Mouse (Mus musculus): Measurements from ENCODE around the gene Rab33b. TPM values are rescaled to one million over a fixed set of nuclear protein-coding genes. Genes with fewer than 3 reads are reported as not detected.

Gene Rab33b
- polyA plus RNA-seq, 1 experiment from 2014 or later, result 26.6 TPM

GRCm38 (mm10) chr3:51484370-51484769 lies 650 bp downstream of the Rab33b start:
- Histone ChIP-seq H3K4me2 (replicated peaks) (peak overlapping the region; percentile 75), H3K27ac (peak overlapping the region; percentile 88), H3K4me1 (replicated peaks; ENCODE audit: control insufficient read depth, insufficient read depth, low read length) (peaks cover 15% of the 10 kb centered on the region), H3K9ac (peak overlapping the region; percentile 78), H3K4me3 (replicated peaks; ENCODE audit: low read length) (peak overlapping the region; percentile 68), H3K27me3 (ENCODE audit: control insufficient read depth, insufficient read depth, low read length) (no peaks in the 10 kb centered on the region), H3K36me3 (replicated peaks; ENCODE audit: control insufficient read depth, insufficient read depth) (no peaks in the 10 kb centered on the region), H3K9me3 (ENCODE audit: control insufficient read depth, low read length) (no peaks in the 10 kb centered on the region)
- peak; percentile 47 for ATAC-seq (ENCODE audit: low FRiP score)
- DNase-seq (ENCODE audit: low spot score), result no peak
- WGBS, result under 1% methylated on average over 33 of the region's 33 CpGs

- no peaks in the 10 kb centered on the region for H3K27me3 ChIP-seq (ENCODE audit: control insufficient read depth, insufficient read depth, low read length)
- H3K4me3 ChIP-seq (replicated peaks; ENCODE audit: low read length), result peak overlapping the region; percentile 68
- H3K9ac ChIP-seq, result peak overlapping the region; percentile 78; the same call in 1 of the 2 replicates
- no peak for DNase-seq (ENCODE audit: low spot score)
- H3K36me3 ChIP-seq (replicated peaks; ENCODE audit: control insufficient read depth, insufficient read depth), result no peaks in the 10 kb centered on the region
- 85% methylated on average over 4 of the region's 4 CpGs for WGBS
- H3K27ac ChIP-seq, result no peak overlapping the region
- no peak for ATAC-seq (ENCODE audit: low FRiP score)
- no peaks in the 10 kb centered on the region for H3K9me3 ChIP-seq (ENCODE audit: control insufficient read depth, low read length)
- H3K4me1 ChIP-seq (replicated peaks; ENCODE audit: control insufficient read depth, insufficient read depth, low read length), result peaks cover 15% of the 10 kb centered on the region
- H3K4me2 ChIP-seq (replicated peaks), result peak overlapping the region; percentile 75
Measured at GRCm38 (mm10) chr3:51485347-51485746, 1.6 kb downstream of the Rab33b start.

GRCm38 (mm10) chr3:51486491-51487195 lies 2.9 kb downstream of the Rab33b start:
- DNase-seq (ENCODE audit: low spot score), result no peak

GRCm38 (mm10) chr3:51490088-51490753 lies 6.5 kb downstream of the Rab33b start:
- DNase-seq (ENCODE audit: low spot score), result no peak
- ATAC-seq (ENCODE audit: low FRiP score), result no peak
- peak overlapping the region; percentile 59; the same call in 1 of the 2 replicates for H3K27ac ChIP-seq

More at GRCm38 (mm10) chr3:51486491-51487195, 2.9 kb downstream of the Rab33b start:
- 80% methylated on average over 4 of the region's 4 CpGs for WGBS
- Histone ChIP-seq H3K36me3 (replicated peaks; ENCODE audit: control insufficient read depth, insufficient read depth) (no peaks in the 10 kb centered on the region), H3K9me3 (ENCODE audit: control insufficient read depth, low read length) (no peaks in the 10 kb centered on the region), H3K27me3 (ENCODE audit: control insufficient read depth, insufficient read depth, low read length) (no peaks in the 10 kb centered on the region), H3K27ac (no peak overlapping the region), H3K4me3 (replicated peaks; ENCODE audit: low read length) (no peak overlapping the region), H3K4me1 (replicated peaks; ENCODE audit: control insufficient read depth, insufficient read depth, low read length) (peaks cover 15% of the 10 kb centered on the region), H3K4me2 (replicated peaks) (no peak overlapping the region), H3K9ac (no peak overlapping the region)
- no peak for ATAC-seq (ENCODE audit: low FRiP score)

GRCm38 (mm10) chr3:51493272-51493838 lies 9.6 kb downstream of the Rab33b start:
- WGBS, result 93% methylated on average over 13 of the region's 13 CpGs
- no peak overlapping the region for H3K4me2 ChIP-seq (replicated peaks)
- ATAC-seq (ENCODE audit: low FRiP score) (no peak), DNase-seq (ENCODE audit: low spot score) (no peak)
- H3K4me3 ChIP-seq (replicated peaks; ENCODE audit: low read length), result no peak overlapping the region
- no peaks in the 10 kb centered on the region for H3K27me3 ChIP-seq (ENCODE audit: control insufficient read depth, insufficient read depth, low read length)
- no peak overlapping the region for H3K27ac ChIP-seq
- H3K9ac ChIP-seq, result no peak overlapping the region
- H3K36me3 ChIP-seq (replicated peaks; ENCODE audit: control insufficient read depth, insufficient read depth), result peaks cover 11% of the 10 kb centered on the region
- H3K9me3 ChIP-seq (ENCODE audit: control insufficient read depth, low read length), result no peaks in the 10 kb centered on the region
- H3K4me1 ChIP-seq (replicated peaks; ENCODE audit: control insufficient read depth, insufficient read depth, low read length), result no peaks in the 10 kb centered on the region

More at GRCm38 (mm10) chr3:51490088-51490753, 6.5 kb downstream of the Rab33b start:
- Histone ChIP-seq H3K9me3 (ENCODE audit: control insufficient read depth, low read length) (no peaks in the 10 kb centered on the region), H3K4me3 (replicated peaks; ENCODE audit: low read length) (no peak overlapping the region), H3K36me3 (replicated peaks; ENCODE audit: control insufficient read depth, insufficient read depth) (peaks cover 11% of the 10 kb centered on the region), H3K9ac (no peak overlapping the region), H3K27me3 (ENCODE audit: control insufficient read depth, insufficient read depth, low read length) (no peaks in the 10 kb centered on the region), H3K4me1 (replicated peaks; ENCODE audit: control insufficient read depth, insufficient read depth, low read length) (peaks cover 8% of the 10 kb centered on the region), H3K4me2 (replicated peaks) (no peak overlapping the region)
- 80% methylated on average over 7 of the region's 7 CpGs for WGBS

GRCm38 (mm10) chr3:51494466-51494865 lies 10.7 kb downstream of the Rab33b start:
- Histone ChIP-seq H3K9ac (no peak overlapping the region), H3K27ac (no peak overlapping the region), H3K9me3 (ENCODE audit: control insufficient read depth, low read length) (no peaks in the 10 kb centered on the region), H3K4me1 (replicated peaks; ENCODE audit: control insufficient read depth, insufficient read depth, low read length) (no peaks in the 10 kb centered on the region), H3K4me3 (replicated peaks; ENCODE audit: low read length) (no peak overlapping the region), H3K27me3 (ENCODE audit: control insufficient read depth, insufficient read depth, low read length) (no peaks in the 10 kb centered on the region), H3K36me3 (replicated peaks; ENCODE audit: control insufficient read depth, insufficient read depth) (peaks cover 11% of the 10 kb centered on the region), H3K4me2 (replicated peaks) (no peak overlapping the region)
- ATAC-seq (ENCODE audit: low FRiP score) (no peak), DNase-seq (ENCODE audit: low spot score) (no peak)
- whole genome bisulfite sequencing, result 87% methylated on average over 2 of the region's 2 CpGs

- no peak overlapping the region for H3K4me2 ChIP-seq (replicated peaks)
- ATAC-seq (ENCODE audit: low FRiP score) (no peak), DNase-seq (ENCODE audit: low spot score) (no peak)
- H3K9ac ChIP-seq, result no peak overlapping the region
- no peaks in the 10 kb centered on the region for H3K4me1 ChIP-seq (replicated peaks; ENCODE audit: control insufficient read depth, insufficient read depth, low read length)
- no peak overlapping the region for H3K27ac ChIP-seq
- H3K36me3 ChIP-seq (replicated peaks; ENCODE audit: control insufficient read depth, insufficient read depth), result peaks cover 11% of the 10 kb centered on the region
- no peak overlapping the region for H3K4me3 ChIP-seq (replicated peaks; ENCODE audit: low read length)
- H3K9me3 ChIP-seq (ENCODE audit: control insufficient read depth, low read length), result no peaks in the 10 kb centered on the region
- 95% methylated on average over 9 of the region's 9 CpGs for WGBS
- no peaks in the 10 kb centered on the region for H3K27me3 ChIP-seq (ENCODE audit: control insufficient read depth, insufficient read depth, low read length)
Measured at GRCm38 (mm10) chr3:51495646-51496045, 11.9 kb downstream of the Rab33b start.

GRCm38 (mm10) chr3:51497978-51498377 lies 14.3 kb downstream of the Rab33b start:
- no peak overlapping the region for H3K4me2 ChIP-seq (replicated peaks)
- ATAC-seq (ENCODE audit: low FRiP score) (no peak), DNase-seq (ENCODE audit: low spot score) (no peak)
- peaks cover 11% of the 10 kb centered on the region for H3K36me3 ChIP-seq (replicated peaks; ENCODE audit: control insufficient read depth, insufficient read depth)
- H3K27ac ChIP-seq, result no peak overlapping the region
- WGBS, result 100% methylated on average over 1 of the region's 1 CpGs
- no peaks in the 10 kb centered on the region for H3K9me3 ChIP-seq (ENCODE audit: control insufficient read depth, low read length)
- no peaks in the 10 kb centered on the region for H3K4me1 ChIP-seq (replicated peaks; ENCODE audit: control insufficient read depth, insufficient read depth, low read length)
- H3K27me3 ChIP-seq (ENCODE audit: control insufficient read depth, insufficient read depth, low read length), result no peaks in the 10 kb centered on the region
- no peak overlapping the region for H3K4me3 ChIP-seq (replicated peaks; ENCODE audit: low read length)
- H3K9ac ChIP-seq, result no peak overlapping the region

- no peak overlapping the region for H3K27ac ChIP-seq
Measured at GRCm38 (mm10) chr3:51498659-51499058, 14.9 kb downstream of the Rab33b start.

More at GRCm38 (mm10) chr3:51498659-51499058, 14.9 kb downstream of the Rab33b start:
- Histone ChIP-seq H3K9ac (no peak overlapping the region), H3K9me3 (ENCODE audit: control insufficient read depth, low read length) (no peaks in the 10 kb centered on the region), H3K27me3 (ENCODE audit: control insufficient read depth, insufficient read depth, low read length) (no peaks in the 10 kb centered on the region), H3K4me1 (replicated peaks; ENCODE audit: control insufficient read depth, insufficient read depth, low read length) (no peaks in the 10 kb centered on the region), H3K4me2 (replicated peaks) (no peak overlapping the region), H3K4me3 (replicated peaks; ENCODE audit: low read length) (no peak overlapping the region), H3K36me3 (replicated peaks; ENCODE audit: control insufficient read depth, insufficient read depth) (peaks cover 9% of the 10 kb centered on the region)
- ATAC-seq (ENCODE audit: low FRiP score) (no peak), DNase-seq (ENCODE audit: low spot score) (no peak)
- 82% methylated on average over 5 of the region's 5 CpGs for WGBS
